Mouse (Mus musculus): ENCODE data around the gene Fgfr2.
A peak's percentile ranks its signal among the peaks of the same experiment; 100 is the strongest.

Gene Fgfr2

GRCm38 (mm10) chr7:130636902-130637301 is 2486.2 kb downstream of the Fgfr2 start:
- peak; percentile 48 for DNase-seq (ENCODE audit: low spot score)

- peak; percentile 32 for DNase-seq (ENCODE audit: low spot score)
Measured at GRCm38 (mm10) chr7:130636274-130636673, 2486.9 kb downstream of the Fgfr2 start.

GRCm38 (mm10) chr7:130635212-130635611 is 2487.9 kb downstream of the Fgfr2 start:
- DNase-seq (ENCODE audit: low spot score) = no peak

- DNase-seq (ENCODE audit: low spot score) = no peak
Measured at GRCm38 (mm10) chr7:130634259-130634871, 2488.8 kb downstream of the Fgfr2 start.

GRCm38 (mm10) chr7:130632379-130632732 is 2490.8 kb downstream of the Fgfr2 start:
- no peak for DNase-seq (ENCODE audit: low spot score)

- peak; percentile 36 for DNase-seq (ENCODE audit: low spot score)
Measured at GRCm38 (mm10) chr7:130631553-130632378, 2491.4 kb downstream of the Fgfr2 start.

- no peak for DNase-seq (ENCODE audit: low spot score)
Measured at GRCm38 (mm10) chr7:130630956-130631355, 2492.2 kb downstream of the Fgfr2 start.

GRCm38 (mm10) chr7:130629999-130630398 is 2493.2 kb downstream of the Fgfr2 start:
- DNase-seq (ENCODE audit: low spot score) = no peak

GRCm38 (mm10) chr7:130628601-130629000 is 2494.5 kb downstream of the Fgfr2 start:
- DNase-seq (ENCODE audit: low spot score) = no peak

GRCm38 (mm10) chr7:130625361-130625760 is 2497.8 kb downstream of the Fgfr2 start:
- DNase-seq (ENCODE audit: low spot score) = no peak

GRCm38 (mm10) chr7:130624299-130624698 is 2498.9 kb downstream of the Fgfr2 start:
- DNase-seq (ENCODE audit: low spot score) = no peak

- DNase-seq (ENCODE audit: low spot score) = no peak
Measured at GRCm38 (mm10) chr7:130622359-130622758, 2500.8 kb downstream of the Fgfr2 start.

- DNase-seq (ENCODE audit: low spot score) = no peak
Measured at GRCm38 (mm10) chr7:130621953-130622352, 2501.2 kb downstream of the Fgfr2 start.

- no peak for DNase-seq (ENCODE audit: low spot score)
Measured at GRCm38 (mm10) chr7:130621068-130621467, 2502.1 kb downstream of the Fgfr2 start.

- DNase-seq (ENCODE audit: low spot score) = no peak
Measured at GRCm38 (mm10) chr7:130617591-130617990, 2505.6 kb downstream of the Fgfr2 start.

GRCm38 (mm10) chr7:130613973-130614372 is 2509.2 kb downstream of the Fgfr2 start:
- DNase-seq (ENCODE audit: low spot score) = peak; percentile 47

- no peak for DNase-seq (ENCODE audit: low spot score)
Measured at GRCm38 (mm10) chr7:130606958-130607357, 2516.2 kb downstream of the Fgfr2 start.

GRCm38 (mm10) chr7:130605111-130605510 is 2518.0 kb downstream of the Fgfr2 start:
- no peak for DNase-seq (ENCODE audit: low spot score)

GRCm38 (mm10) chr7:130604390-130604789 is 2518.8 kb downstream of the Fgfr2 start:
- DNase-seq (ENCODE audit: low spot score) = no peak

GRCm38 (mm10) chr7:130603556-130603955 is 2519.6 kb downstream of the Fgfr2 start:
- DNase-seq (ENCODE audit: low spot score) = no peak

GRCm38 (mm10) chr7:130602804-130603203 is 2520.3 kb downstream of the Fgfr2 start:
- DNase-seq (ENCODE audit: low spot score) = no peak

- no peak for DNase-seq (ENCODE audit: low spot score)
Measured at GRCm38 (mm10) chr7:130600546-130600945, 2522.6 kb downstream of the Fgfr2 start.

GRCm38 (mm10) chr7:130600074-130600473 is 2523.1 kb downstream of the Fgfr2 start:
- DNase-seq (ENCODE audit: low spot score) = no peak

- DNase-seq (ENCODE audit: low spot score) = no peak
Measured at GRCm38 (mm10) chr7:130597546-130597945, 2525.6 kb downstream of the Fgfr2 start.

Data from adipocyte (in vitro differentiated cells).